Mouse (Mus musculus) kidney, embryonic 16.5 days (tissue): ENCODE data around the gene A130010J15Rik. TPM values are rescaled to one million over a fixed set of nuclear protein-coding genes. Genes with fewer than 3 reads are reported as not detected.

Source experiments
- ATAC-seq: fragments of 200-750 bp; cut with Nextera tagmentation; 2 replicates; pipeline ENCODE4 v1.8.0; 2017; ENCODE audit warnings: moderate TSS enrichment; ENCODE audit not compliant: low FRiP score, low TSS enrichment
- H3K27ac ChIP-seq: fragments of 300-500 bp; sonication (generic); 2 replicates; pipeline ENCODE4 v1.5.1; 2014; ENCODE audit warnings: low read length
- H3K27me3 ChIP-seq: fragments of 300-500 bp; sonication (generic); 2 replicates; pipeline ENCODE4 v1.6.1; 2014; ENCODE audit warnings: low read length, control low read depth, mixed read lengths; ENCODE audit not compliant: insufficient read depth
- H3K36me3 ChIP-seq: fragments of 300-500 bp; sonication (generic); 2 replicates; pipeline ENCODE4 v1.6.1; 2014; ENCODE audit warnings: low read length, control low read depth, mixed read lengths; ENCODE audit not compliant: insufficient read depth
- H3K4me1 ChIP-seq: fragments of 300-500 bp; sonication (generic); 2 replicates; pipeline ENCODE4 v1.6.1; 2014; ENCODE audit warnings: low read length, control low read depth, mixed read lengths; ENCODE audit not compliant: insufficient read depth
- H3K4me2 ChIP-seq: fragments of 300-500 bp; sonication (generic); replicated peaks from 2 replicates; pipeline ENCODE4 v1.6.1; 2014; ENCODE audit warnings: low read depth, low read length
- H3K4me3 ChIP-seq: fragments of 300-500 bp; sonication (generic); 2 replicates; pipeline ENCODE4 v1.5.1; 2014; ENCODE audit warnings: mild to moderate bottlenecking, low read length
- H3K9ac ChIP-seq: fragments of 300-500 bp; sonication (generic); replicated peaks from 2 replicates; pipeline ENCODE4 v1.6.1; 2014; ENCODE audit warnings: low read length
- H3K9me3 ChIP-seq: fragments of 300-500 bp; sonication (generic); 2 replicates; pipeline ENCODE4 v1.6.1; 2016; ENCODE audit warnings: low read length, control low read depth
- WGBS: fragments of 180-500 bp; shearing (Covaris S2); extraction: QIAGEN DNeasy Blood & Tissue Kit; methylation state at CpG from one replicate; pipeline ENCODE4 v1.1.7; 2014; 5-methylcytosine and 5-hydroxymethylcytosine counted together
- polyA plus RNA-seq: library from polyadenylated mRNA; unstranded; fragments of >200 nt; fragmentation: Nextera tagmentation; extraction: Ambion mirVana; gene quantifications from 2 replicates; pipeline ENCODE4 v1.2.1, GENCODE M21; 2015

The A130010J15Rik gene
- polyA plus RNA-seq, 1 experiment from 2014 or later, result 17.1 TPM

GRCm38 (mm10) chr1:193169856-193170255, 2.0 kb downstream of the A130010J15Rik start:
- no peak for ATAC-seq
- H3K9me3 ChIP-seq, result no peaks in the 10 kb centered on the region
- H3K4me3 ChIP-seq, result no peak overlapping the region
- no peak overlapping the region for H3K9ac ChIP-seq
- no peak overlapping the region for H3K27ac ChIP-seq
- H3K4me2 ChIP-seq, result no peak overlapping the region
- H3K36me3 ChIP-seq, result no peaks in the 10 kb centered on the region
- peaks cover 13% of the 10 kb centered on the region for H3K4me1 ChIP-seq
- no peaks in the 10 kb centered on the region for H3K27me3 ChIP-seq
- 66% methylated on average over 2 of the region's 2 CpGs for WGBS

- Histone ChIP-seq H3K4me2 (peak overlapping the region; percentile 80), H3K36me3 (no peaks in the 10 kb centered on the region), H3K9me3 (no peaks in the 10 kb centered on the region), H3K4me3 (peak overlapping the region; percentile 81), H3K27me3 (no peaks in the 10 kb centered on the region), H3K9ac (peak overlapping the region; percentile 86), H3K4me1 (peaks cover 13% of the 10 kb centered on the region), H3K27ac (peak overlapping the region; percentile 86)
- under 1% methylated on average over 48 of the region's 48 CpGs for WGBS
- peak; percentile 98 for ATAC-seq
These were observed 5.4 kb downstream of the A130010J15Rik start for GRCm38 (mm10) chr1:193172991-193173809.

DNA sequence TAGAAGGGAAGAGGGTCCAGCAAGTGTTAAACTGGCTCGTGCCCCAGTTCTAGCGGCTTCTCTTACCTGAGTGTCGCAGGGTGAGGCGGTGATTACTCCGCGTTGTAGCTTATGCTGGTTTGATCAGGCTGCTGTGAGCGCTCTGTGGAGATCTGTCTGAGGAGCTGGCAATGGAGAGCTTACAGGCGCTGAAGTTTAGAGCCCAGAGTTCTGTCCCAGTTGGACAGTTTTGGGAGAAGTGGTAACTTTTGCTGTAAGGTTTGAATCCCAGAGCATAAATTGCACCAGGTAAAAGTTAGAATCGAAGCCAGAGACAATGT, 5.9 kb downstream of the A130010J15Rik start:
- peak overlapping the region; percentile 86 for H3K27ac ChIP-seq
- H3K4me3 ChIP-seq, result peak overlapping the region; percentile 81
- peak overlapping the region; percentile 83 for H3K9ac ChIP-seq
- H3K4me1 ChIP-seq, result peaks cover 13% of the 10 kb centered on the region
- no peaks in the 10 kb centered on the region for H3K9me3 ChIP-seq
- peak overlapping the region; percentile 80 for H3K4me2 ChIP-seq
- ATAC-seq, result peak; percentile 60; the same call in 1 of the 2 replicates
- 20% methylated on average over 9 of the region's 9 CpGs for WGBS
- no peaks in the 10 kb centered on the region for H3K36me3 ChIP-seq
- H3K27me3 ChIP-seq, result no peaks in the 10 kb centered on the region

DNA sequence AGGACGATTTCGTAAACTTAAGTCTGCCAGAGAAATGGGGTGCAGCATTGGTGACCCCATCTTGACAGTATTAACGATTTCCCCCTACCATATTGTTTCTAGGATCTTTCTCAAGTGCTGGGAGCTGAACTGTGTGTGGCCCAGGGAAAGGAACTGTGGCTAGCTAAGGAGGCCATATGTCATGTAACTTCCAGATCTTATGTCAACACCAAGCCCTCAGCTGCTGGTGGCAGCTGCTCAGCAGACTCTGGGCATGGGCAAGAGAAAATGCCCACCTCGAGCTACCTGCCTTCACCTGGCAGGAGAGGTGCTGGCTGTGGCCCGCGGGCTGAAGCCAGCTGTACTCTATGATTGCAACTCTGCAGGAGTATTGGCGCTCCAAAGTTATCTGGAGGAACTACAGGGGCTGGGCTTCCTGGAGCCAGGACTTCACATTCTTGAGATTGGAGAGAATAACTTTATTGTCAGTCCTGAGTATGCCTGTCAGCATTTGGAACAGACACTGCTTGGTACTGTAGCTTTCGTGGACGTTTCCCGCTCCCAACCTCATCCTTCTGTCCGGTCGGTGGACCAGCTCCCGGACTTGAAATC, 6.4 kb downstream of the A130010J15Rik start:
- Histone ChIP-seq H3K27ac (peak overlapping the region; percentile 86), H3K9ac (peak overlapping the region; percentile 83), H3K27me3 (no peaks in the 10 kb centered on the region), H3K9me3 (no peaks in the 10 kb centered on the region), H3K4me1 (peaks cover 13% of the 10 kb centered on the region), H3K36me3 (no peaks in the 10 kb centered on the region), H3K4me3 (peak overlapping the region; percentile 81), H3K4me2 (peak overlapping the region; percentile 80)
- 82% methylated on average over 13 of the region's 13 CpGs for WGBS
- ATAC-seq, result no peak

DNA sequence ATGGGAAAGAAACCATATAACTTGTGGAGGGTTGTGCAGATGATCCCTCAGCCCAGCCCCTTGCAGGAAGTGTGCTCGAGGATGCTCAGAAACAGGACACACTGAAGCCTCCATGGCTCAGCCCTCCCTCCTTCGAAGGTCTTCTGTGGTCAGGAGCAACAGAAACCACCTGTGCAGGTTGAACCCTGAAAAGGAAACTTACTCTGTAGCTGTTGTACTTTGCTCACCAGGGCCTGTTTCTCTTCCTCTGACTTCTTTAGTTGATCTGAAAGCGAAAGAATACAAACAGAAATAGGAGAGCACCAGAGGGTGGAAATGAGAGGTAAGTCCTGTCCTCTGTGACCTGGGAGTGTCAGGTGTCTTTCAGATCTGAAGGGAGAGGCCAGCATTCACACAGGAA, 13.3 kb downstream of the A130010J15Rik start:
- no peak for ATAC-seq
- H3K4me2 ChIP-seq, result no peak overlapping the region
- H3K36me3 ChIP-seq, result no peaks in the 10 kb centered on the region
- WGBS, result 74% methylated on average over 3 of the region's 3 CpGs
- H3K4me1 ChIP-seq, result no peaks in the 10 kb centered on the region
- no peak overlapping the region for H3K9ac ChIP-seq
- no peaks in the 10 kb centered on the region for H3K27me3 ChIP-seq
- H3K27ac ChIP-seq, result no peak overlapping the region
- H3K9me3 ChIP-seq, result no peaks in the 10 kb centered on the region
- H3K4me3 ChIP-seq, result no peak overlapping the region

GRCm38 (mm10) chr1:193188257-193188656, 20.4 kb downstream of the A130010J15Rik start:
- Histone ChIP-seq H3K36me3 (no peaks in the 10 kb centered on the region), H3K9ac (no peak overlapping the region), H3K4me1 (peaks cover 24% of the 10 kb centered on the region), H3K27ac (peak overlapping the region; percentile 77; the same call in 1 of the 2 replicates), H3K27me3 (no peaks in the 10 kb centered on the region), H3K4me2 (no peak overlapping the region), H3K9me3 (no peaks in the 10 kb centered on the region), H3K4me3 (no peak overlapping the region)
- WGBS, result 64% methylated on average over 6 of the region's 6 CpGs
- ATAC-seq, result no peak

- Histone ChIP-seq H3K4me2 (no peak overlapping the region; the same call in 1 of the 2 replicates), H3K4me3 (no peak overlapping the region), H3K36me3 (no peaks in the 10 kb centered on the region), H3K4me1 (peaks cover 24% of the 10 kb centered on the region), H3K9me3 (no peaks in the 10 kb centered on the region), H3K27ac (peak overlapping the region; percentile 77), H3K27me3 (no peaks in the 10 kb centered on the region), H3K9ac (no peak overlapping the region)
- peak; percentile 94 for ATAC-seq
- 36% methylated on average over 9 of the region's 9 CpGs for WGBS
These were observed 21.3 kb downstream of the A130010J15Rik start for GRCm38 (mm10) chr1:193189151-193189621.

DNA sequence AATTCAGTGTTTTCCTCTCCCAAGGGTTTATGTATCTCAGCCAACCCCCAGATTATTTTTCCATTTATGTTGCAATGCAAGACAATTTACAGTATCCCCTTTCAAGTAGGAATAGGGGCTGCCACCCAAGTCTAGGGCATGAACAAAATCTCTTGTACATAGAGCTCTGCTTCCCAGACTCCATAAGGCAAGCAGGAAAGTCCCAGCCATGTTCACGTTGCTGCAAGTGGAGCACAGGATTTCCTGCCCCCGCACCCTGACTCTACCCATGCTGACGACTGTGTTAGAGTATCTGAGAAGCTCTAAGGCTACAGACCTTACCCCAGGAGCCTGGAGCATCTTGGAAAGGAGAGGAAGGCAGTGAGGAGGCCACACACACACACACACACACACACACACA, 21.9 kb downstream of the A130010J15Rik start:
- no peak overlapping the region for H3K9ac ChIP-seq
- no peaks in the 10 kb centered on the region for H3K9me3 ChIP-seq
- H3K27ac ChIP-seq, result peak overlapping the region; percentile 77
- 49% methylated on average over 3 of the region's 3 CpGs for WGBS
- H3K4me3 ChIP-seq, result no peak overlapping the region
- no peaks in the 10 kb centered on the region for H3K36me3 ChIP-seq
- peaks cover 24% of the 10 kb centered on the region for H3K4me1 ChIP-seq
- H3K4me2 ChIP-seq, result no peak overlapping the region
- no peaks in the 10 kb centered on the region for H3K27me3 ChIP-seq
- ATAC-seq, result no peak

- Histone ChIP-seq H3K4me3 (no peak overlapping the region), H3K9me3 (no peaks in the 10 kb centered on the region), H3K27ac (no peak overlapping the region), H3K4me1 (peaks cover 24% of the 10 kb centered on the region), H3K27me3 (no peaks in the 10 kb centered on the region), H3K4me2 (no peak overlapping the region), H3K36me3 (no peaks in the 10 kb centered on the region), H3K9ac (no peak overlapping the region)
- WGBS, result 88% methylated on average over 7 of the region's 7 CpGs
- no peak for ATAC-seq
These were observed 23.9 kb downstream of the A130010J15Rik start for GRCm38 (mm10) chr1:193191675-193192283.
